Mouse (Mus musculus): ENCODE measurements at regions not wholly inside any gene's neighbourhood (a gene's known extent, or its start where the extent isn't known, plus 50 kb on each side); places are given as distances from the start of the nearest gene placed in this dataset.

DNA sequence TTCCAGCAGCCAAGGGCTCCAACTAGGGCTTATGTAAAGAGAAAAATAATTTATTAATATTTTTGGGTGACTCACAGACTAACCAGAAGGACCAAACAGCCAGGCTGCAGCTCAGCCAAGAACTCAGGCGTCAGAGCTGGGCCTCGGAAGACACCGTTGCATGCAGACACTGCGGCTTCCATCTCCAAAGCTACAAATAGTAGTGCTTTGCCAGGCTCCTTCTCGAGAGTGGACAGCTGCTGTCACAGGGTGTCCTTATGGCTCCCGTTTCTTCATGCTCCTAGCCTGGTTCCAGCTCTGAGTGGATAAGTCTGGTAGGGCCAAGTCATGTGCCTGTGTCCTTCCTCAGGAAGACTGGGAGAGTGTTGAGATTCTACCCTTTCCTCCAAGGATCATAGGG, 190.8 kb upstream of the Creb1 start:
- no peak for TF ChIP-seq MAX (IDR thresholded peaks at IDR 0.05; ENCODE audit: low read depth)
- no peak for TF ChIP-seq TCF12 (IDR thresholded peaks at IDR 0.05; ENCODE audit: insufficient read depth, poor library complexity, severe bottlenecking)
